Mouse (Mus musculus) thymus, postnatal 36 days (tissue): ENCODE data around the gene C5ar2.
"Not testable (repeated sequence)": the region's sequence is repeated elsewhere in the genome, so short reads cannot be mapped to it uniquely, and the experiment has no call there.

Experiments
- DNase-seq, 2 experiments: peaks; one replicate each; pipeline ENCODE4 v3.0.0; 2022; ENCODE audit warnings: mixed read lengths in 2 of 2

C5ar2 gene

DNA sequence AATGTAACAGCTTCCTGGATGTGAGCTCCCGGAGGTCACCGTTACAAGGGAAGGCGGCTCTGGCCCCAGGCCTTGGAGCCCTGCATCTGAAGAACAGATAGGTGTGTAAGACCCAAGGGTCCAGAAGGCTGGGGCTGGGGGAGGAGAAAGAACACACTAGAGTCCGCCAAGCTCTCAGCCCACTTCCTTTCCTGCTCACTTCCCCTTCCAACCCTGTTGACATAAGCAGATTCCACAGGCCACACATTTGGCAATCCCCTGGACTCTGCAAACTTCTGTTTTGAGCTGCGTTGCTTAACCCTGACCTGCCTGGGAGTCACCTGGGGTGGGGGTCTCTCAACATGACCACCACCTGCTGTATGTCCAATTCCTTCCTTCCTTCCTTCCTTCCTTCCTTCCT lies at the start of gene C5ar2:
TSS of gene C5ar2 (minus strand) at position 88 of the 400 bp plus-strand sequence.
- DNase-seq: no peak

DNA sequence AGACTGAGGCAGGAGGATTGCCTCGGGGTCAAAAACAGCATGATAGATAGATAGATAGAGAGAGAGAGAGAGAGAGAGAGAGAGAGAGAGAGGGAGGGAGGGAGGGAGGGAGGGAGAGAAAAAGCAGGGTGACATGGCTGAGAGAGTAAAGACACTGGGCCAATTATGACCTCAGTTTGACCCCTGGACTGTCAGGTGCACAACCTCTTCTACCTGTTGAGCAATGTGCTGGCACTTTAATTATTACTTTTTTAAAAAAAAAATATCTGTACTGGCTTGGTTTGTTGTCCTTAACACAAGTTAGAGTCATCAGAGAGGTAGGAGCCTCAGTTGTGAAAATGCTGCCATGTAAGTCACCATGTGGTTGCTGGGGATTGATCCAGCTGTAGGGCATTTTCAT lies 43.8 kb upstream of the C5ar2 start:
- DNase-seq: no peak

DNA sequence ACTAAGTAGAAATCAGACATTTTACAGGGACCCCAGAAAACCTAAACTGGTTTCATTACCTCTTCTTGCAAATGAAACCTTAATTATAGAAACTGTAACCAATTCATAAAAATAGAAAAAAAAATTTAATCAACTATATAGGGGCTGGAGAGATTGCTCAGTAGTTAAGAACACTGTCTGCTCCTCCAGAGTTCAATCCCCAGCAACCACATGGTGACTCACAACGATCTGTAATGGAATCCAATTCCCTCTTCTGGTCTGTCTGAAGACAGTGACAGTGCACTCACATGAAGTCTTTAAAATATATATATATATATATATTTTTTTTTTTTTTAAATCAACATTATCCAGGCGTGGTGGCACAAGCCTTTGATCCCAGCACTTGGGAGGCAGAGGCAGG lies 43.1 kb upstream of the C5ar2 start:
- no peak for DNase-seq

DNA sequence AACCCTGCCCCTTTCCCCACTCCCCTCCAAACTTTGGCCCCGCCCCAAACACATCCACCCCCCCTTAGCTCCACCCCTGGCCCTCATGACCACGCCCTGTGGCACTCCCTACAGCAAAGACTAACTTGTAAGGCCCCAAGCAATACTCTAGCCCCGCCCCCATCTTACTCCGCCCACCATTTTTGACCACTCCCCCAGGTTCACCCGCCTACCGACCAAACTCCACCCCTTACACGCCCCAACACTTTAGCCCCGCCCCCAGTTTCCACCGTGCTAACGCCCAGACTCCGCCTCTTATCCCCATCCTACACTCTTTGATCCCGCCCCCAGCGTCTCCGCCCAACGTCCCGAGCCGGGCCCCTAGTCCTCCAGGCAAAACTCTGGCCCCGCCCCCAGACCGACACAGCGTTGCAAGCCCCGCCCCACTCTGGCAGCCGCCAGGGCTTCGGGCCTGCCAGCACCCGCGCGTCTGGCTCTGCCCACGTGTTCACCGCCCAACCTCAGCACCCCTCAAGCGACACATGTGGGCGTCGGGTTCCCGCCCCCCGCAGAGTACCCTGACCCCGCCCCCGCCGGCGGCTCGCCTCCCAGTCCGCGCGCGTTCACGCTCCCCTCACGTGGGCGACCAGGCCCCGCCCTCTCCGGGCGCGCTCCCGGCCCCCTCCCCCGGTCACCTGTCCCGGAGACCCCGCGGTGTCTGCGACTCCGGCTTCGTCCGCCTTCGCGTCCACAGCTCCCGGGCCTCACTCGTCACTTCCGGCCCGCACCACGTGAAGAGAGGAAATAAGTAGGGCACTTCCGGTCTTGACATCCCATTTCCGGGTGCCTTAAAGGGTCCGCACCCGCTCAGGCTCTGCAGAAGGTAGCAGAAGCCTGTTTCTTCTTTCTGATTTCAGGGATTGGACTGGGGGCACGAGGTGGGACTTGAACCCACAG lies 42.3 kb upstream of the C5ar2 start, which contains the start of gene Ccdc9:
TSS of gene Ccdc9 (minus strand) at position 770 of the 936 bp plus-strand sequence.
- peak; percentile 99 for DNase-seq

DNA sequence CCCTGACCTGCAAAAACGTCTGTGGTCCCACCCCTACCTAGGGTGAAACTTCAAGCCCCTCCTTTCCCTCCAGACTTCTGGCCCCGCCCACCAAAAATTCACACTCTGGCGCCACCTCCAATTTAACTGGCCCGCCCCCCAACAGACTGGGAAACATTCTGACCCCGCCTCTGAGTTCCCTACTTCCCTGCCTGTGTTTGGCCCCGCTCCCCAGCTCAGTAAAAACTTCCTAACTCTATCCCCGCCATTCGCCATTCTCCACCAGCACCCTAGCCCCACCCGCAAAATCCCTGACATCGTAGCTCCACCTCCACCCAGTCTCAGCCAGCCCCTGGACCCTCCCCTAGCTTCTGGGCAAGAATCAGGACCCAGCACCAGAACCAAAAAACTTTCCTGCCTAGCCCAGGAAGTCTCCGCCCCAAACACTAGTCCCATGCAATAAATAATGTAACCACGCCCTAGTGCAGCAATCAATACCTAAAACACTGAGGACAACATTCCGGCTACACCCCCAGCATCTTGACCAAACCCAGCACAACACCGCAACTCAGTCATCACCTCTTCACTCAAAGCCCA lies 41.6 kb upstream of the C5ar2 start:
- DNase-seq: peak; percentile 48 to 72

DNA sequence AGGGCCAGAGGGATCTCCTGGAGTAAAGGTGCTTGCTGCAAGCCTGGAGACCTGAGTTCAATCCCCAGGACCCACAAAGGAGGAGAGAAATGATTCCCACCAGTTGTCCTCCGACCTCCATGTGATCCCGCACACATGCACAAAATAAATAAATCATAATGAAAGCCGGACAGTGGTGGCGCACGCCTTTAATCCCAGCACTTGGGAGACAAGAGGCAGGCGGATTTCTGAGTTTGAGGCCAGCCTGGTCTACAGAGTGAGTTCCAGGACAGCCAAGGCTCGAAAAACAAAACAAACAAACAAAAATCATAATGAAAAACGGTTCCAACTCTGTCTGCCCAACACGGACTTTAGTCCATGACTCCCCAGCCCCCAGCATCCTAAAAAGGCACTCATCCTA lies 41.0 kb upstream of the C5ar2 start:
- no peak for DNase-seq

DNA sequence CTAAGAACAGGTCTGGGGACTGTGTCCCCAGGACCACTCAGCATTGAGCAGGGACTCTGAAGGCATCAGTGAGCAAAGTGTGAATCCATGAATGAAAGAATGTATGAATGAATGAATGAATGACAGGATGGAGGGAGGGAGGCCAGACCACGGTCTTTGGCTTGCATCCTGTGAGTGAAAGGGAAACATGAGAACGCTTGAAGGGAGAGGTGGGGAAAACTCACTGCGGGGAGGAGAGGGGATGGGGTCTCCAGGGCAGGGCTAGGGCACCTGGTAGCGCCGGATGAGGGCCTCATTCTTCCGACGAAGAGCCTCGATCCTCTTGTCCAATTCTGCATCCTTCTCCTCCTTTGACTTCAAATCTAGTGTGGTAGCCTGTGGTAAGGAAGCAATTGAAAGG lies 40.0 kb upstream of the C5ar2 start:
- no peak for DNase-seq

DNA sequence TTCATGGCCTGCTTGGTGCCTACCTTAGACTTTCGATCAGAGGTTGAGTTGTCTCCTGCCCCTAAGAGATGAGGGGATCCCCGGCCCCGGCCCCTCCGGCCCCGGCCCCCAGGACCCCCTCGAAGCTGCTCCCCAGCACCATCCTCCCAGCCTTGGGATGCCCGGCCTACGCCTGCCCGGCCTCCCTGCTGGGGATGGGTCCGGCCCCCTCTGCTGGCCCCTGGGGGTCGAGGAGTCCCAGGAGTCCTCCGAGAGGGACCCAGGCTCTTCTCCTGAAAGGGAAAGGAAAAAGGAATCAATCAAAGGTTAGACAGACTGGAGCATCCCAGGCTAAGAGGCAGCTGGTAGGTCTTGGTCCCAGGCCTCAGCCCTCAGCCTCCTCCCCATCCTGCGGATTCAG lies 38.4 kb upstream of the C5ar2 start:
- no peak for DNase-seq

DNA sequence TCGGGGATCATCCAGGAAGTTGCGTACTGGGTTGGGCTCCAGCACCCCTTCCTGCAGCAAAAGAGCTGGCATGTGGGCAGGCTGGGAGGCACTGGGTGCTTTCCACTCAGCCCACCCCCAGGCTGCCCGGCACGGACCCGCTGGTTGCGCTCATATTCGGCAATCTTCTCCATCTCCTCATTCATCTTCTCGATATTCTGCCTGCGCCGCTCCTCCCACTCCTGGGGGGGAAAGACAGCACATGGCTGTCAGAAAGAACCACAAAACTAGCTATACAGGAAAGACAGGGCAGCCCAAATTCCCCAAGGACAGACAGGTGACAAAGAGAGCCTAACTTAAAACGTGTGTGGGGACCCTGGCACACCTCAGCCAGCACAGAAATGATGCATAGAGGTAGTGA lies 36.8 kb upstream of the C5ar2 start:
- DNase-seq: no peak

DNA sequence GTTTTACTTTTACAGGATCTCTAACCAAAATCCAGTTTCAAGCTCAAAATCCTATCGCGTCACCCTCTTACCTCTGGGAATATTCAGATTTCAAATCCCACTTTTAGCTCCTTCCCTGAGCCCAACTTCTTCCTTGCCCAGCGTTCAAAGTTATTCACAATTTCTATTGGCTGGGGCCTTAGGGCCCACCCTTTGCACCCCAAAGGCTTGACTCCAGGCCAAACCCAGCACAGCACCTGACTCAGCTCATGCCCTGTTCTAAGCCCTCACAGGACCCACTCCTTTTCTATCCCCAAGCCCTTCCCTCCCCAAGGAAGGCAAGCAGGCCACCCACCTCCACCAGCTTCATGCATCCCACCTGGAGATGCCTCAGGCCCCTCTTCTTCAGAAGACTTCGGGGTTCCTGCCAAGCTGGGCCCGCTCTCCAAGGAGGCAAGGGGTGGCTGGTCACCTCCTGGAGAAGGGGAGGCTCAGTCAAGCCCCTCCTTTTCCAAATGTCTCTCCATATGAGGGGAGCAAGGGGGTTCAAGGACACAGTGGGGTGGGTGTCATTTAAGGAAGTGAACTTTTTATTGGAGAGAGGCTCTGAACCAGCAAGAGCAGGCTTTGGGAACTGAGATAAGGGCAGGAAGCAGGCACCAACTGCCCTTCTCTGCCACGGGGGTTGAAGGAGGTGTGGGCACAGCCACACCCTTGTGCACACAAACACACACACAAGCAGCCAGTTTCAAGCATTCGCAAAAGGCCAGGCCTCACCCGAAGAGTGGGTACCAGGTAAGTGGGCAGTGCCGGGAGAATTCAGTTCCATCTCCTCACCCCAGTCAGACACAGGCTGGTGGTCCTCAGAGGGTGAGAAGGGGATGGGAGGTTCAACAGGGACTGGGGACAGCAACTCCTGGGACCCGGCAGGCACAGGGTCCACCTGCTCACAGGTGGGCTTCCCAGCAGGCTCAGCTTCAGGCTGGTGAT lies 31.3 kb upstream of the C5ar2 start:
- DNase-seq: no peak

DNA sequence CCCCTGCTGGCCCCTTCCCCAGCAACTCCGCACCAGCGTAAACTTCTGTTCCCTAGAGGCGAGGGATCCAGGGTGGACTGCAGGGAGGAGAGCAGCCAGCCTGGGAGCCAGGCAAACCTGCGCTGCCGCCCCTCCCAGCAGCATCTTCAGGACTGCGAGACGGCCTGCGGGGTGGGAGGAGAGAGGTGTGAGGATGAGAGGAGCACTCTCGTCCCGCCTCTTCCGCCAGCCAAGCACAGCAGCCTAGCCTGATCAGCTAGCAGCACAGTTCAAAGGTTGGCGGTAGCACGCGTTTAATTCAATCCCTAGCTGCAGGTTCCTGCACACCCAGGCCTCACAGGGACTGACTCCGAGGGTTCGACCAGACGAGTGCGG lies 29.8 kb upstream of the C5ar2 start:
- peak; percentile 87 to 89 for DNase-seq

DNA sequence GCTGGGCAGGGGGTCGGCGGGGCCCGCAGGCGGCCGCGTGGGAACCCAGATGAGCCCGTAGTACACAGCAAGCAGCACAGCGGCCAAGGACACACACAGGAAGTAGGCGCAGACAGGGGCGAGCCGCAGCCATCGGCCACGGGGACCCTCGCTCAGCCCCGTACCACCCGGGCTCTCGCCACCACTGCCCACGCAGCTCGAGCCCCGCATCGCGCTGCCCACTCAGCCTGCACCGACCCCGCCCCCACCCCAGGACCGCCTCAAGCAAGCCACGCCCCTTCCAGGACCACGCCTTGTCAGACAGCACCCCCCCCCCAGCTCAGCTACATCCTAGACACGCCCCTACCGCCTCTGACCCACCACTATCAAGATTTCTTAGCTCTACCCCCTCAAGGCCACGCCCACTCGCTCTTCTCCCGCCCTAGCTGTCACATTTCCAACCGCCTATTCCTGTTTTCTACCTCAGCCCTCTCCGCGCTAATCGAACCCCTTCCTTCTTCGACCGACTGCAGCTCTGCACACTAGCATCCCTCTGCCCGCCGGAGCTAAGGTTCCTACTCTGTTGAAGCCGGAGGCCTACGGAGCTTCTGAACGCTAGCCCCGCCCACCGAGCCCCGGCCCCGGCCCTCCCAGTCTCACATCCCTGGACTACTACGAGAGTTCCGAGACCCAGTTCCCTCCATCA lies 29.3 kb upstream of the C5ar2 start, which contains the start of gene Inafm1:
TSS of gene Inafm1 (minus strand) at position 537 of the 685 bp plus-strand sequence.
- DNase-seq: peak; percentile 87 to 91

DNA sequence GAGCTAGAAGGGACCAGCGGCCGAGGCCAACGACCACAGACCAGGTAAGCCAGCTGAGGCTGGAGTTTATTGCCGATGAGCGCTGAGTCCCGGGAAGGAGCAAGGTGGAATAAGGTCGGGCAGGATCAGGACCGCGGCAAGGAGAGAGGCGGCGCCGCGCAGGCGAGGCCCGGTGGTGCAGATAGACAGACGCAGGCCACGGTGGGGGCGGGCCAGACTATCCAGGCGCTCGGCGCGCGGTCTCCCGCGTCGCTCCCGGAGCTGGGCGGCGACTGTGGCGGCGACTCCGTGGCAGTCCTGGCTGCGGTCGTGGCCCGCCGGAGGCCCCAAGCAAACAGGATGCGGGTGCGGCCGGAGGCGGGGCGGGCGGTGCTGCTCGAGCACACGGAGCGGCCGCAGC lies 28.7 kb upstream of the C5ar2 start:
- peak in 1 of 2 experiments; percentile 71 for DNase-seq

DNA sequence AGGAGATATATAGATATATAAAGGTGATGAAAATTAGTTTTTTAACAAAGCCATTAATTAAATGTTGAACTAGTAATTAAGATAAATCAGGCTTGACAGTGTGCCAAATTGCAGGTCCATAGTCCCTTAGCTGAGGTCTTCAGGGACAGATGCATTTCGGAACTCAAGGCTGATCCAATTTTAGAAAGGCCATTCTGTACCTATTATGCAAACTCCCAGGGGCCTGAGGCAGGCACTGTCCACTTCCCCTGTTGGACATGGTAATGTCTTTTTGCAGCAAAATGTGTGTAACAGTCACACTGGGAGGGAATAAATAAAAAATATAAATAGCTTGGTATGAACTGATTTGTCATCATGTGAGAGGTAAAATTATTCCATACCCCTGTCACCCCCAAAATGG lies 27.2 kb upstream of the C5ar2 start:
- no peak for DNase-seq

DNA sequence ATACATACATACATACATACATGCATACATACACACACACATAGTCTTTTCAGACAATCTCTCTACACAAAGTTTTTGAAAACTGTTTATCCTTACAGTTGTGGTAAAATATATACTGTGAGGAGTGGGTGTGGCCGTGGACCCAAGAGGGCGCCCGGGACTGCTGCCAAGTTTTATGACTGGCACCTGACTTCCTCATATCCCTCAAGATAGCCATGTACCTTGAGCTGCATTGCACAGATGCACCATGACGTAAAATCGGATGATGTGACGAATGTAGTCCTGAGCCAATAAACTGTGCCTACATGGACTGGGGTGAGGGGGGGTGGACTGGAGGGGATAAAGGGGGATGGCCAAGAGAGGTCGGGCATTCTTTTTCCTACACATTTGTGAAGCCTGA lies 22.6 kb upstream of the C5ar2 start:
- not testable (repeated sequence) for DNase-seq

DNA sequence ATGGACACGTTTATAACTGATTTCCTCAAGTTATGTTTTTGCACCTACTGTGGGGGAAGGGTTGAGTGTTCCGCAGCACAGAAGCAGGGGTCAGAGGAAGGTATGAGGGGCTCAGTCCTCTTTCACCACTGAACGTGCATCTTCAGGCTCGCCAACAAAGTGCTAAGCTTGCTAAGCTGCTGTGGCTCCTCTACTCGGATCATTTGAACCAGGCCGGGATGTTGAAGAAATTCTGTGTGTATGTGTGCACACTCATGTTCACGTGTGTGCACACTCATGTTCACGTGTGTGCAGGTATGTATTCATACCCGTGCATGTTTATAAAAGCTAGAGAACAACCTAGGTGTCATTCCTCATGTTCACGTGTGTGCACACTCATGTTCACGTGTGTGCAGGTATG lies 21.9 kb upstream of the C5ar2 start:
- DNase-seq: no peak

DNA sequence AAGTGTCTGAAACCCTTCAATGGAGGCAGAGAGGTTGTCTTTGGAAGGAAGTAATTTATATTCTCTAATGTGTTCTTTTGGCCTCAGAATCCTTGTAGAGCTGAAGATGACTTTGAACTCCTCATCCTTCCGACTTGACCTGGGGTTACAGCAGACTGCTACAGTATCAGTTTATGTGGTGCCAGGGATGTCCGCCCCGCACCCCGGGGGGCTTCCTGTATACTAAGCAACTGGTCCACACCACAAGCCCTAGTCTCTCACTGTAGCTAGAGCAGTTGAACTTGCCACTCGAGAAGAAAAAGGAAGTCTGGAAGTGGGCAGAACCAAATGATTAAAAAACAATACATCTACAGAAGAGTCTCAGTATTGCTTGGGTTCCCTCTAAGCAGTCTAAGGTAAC lies 19.9 kb upstream of the C5ar2 start:
- DNase-seq: no peak

DNA sequence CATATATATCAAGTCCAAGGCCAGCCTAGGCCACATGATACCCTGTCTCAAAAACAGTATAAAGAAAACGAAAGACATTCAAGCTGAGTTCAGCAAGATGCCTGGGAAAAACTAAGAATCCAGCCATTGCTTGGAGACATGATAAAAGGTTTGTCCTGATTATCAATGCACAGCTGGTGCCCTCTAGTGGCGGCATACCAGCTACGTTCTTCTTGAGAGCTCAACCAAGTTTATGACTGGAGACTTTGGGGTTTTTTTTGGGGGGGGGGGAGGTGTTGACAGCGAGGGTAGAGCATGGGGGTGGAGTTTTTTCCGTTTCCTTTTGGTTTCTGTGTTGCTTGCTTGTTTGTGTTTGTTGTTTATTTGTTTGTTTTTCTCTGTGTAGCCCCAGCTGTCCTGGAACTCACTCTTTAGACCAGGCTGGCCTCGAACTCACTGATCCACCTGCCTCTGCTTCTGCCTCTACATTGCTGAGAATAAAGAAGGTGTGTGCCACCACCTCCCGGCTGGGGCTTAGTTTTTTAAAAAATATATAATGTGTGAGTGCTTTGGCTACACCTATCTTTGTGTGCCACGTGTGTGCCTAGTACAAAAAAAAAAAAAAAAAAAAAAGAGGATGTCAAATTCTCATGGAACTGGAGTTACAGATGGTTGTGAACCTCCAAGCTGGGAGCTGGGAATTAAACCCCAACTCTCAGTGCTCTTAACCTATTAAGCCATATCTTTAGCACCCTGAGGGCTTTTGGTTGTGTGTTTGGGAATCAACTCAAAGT lies 19.2 kb upstream of the C5ar2 start:
- peak; percentile 72 to 75 for DNase-seq

DNA sequence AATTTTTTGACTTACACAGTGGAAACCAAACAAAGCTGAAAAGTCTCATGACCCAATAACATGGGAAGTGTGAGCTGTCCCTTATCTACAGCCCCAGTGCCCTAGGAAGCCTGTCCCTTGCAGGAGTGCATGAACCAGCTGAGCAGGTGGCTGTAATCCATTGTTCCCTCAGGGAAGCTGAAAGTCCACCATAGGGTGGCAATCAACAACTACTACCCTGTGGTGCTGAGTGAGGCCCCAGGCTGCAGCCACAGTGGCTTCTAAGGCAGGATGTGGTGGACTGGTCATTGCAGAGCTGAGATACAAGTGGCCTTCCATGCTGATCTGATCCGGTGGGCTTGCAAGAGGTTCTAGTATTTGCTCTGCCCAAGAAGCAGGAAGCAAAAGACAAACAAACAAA lies 17.1 kb upstream of the C5ar2 start:
- DNase-seq: no peak

DNA sequence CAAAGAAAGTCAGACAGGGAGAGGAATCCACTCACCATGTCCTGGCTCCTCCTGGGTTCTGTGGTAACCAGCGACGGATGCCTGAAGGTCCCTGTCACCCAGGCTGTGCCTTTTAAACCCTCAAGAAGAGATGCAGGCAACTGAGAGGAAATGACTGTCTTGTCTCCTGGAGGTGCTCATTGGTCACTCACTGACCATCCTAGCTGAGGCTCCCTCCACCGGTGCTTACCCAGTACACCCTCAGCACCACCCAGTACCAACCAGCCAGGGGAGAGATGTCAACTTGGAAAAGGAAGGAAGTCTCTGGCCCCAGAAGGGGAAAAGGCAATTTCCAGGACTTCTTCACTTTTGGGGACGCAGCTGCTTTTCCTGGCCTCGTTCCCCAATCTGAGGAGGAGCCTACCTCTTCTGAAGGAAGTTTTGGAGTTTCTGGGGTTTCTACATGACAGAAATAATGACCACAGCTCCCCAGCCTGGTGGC lies 15.2 kb upstream of the C5ar2 start, which contains the start of gene C5ar1:
TSS of gene C5ar1 (minus strand) at position 431 of the 481 bp plus-strand sequence.
- DNase-seq: no peak

DNA sequence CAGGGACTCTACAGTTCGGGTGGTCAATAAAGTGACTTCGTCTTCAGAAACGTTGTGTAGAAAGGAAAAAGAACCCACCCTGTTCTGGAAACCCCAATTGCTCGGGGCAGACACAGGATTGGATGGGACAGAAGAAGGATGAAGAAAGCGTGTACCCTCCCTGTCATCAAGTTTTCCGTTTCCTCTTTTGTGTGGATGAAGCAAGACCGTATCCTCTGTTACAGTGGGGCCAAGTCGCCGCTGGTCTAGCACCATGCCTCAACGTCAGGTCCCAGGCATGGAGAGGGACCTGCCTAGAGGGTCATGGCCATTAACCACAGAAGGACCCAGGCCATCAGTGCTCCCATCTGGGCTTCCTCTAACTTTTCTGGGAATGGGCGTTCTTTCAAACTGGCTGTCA lies 13.9 kb upstream of the C5ar2 start:
- DNase-seq: no peak
